Mouse (Mus musculus) ovary, postnatal 14 days (tissue): ENCODE results near the gene Trmt44.

Experiments used
- DNase-seq: peaks from one replicate; pipeline ENCODE4 v3.0.0; 2022; ENCODE audit warnings: low spot score

Gene Trmt44

GRCm38 (mm10) chr5:35541059-35541790 lies 33.6 kb downstream of the Trmt44 start:
- DNase-seq, result no peak

DNA sequence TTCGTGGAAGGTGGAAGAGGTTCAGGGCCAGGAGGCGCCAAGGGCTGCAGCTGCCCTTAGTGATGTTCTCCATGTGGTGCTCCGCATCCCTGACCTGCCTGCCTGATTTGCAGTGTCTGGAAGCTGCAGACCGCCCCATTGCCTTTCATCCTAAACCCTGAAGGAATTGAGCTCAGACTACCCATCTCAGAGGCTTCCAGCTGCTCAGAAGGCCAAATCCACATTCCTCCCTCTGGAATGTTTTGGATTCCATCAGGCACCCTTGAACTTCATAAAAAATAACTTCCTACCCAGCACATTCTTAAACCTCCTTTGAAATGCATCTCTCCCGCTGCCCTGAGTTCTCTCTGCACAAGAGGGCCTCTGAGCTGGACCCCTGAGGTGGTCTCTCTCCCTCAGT lies 34.3 kb downstream of the Trmt44 start:
- DNase-seq, result no peak

GRCm38 (mm10) chr5:35539576-35539975 lies 35.3 kb downstream of the Trmt44 start:
- DNase-seq, result no peak

GRCm38 (mm10) chr5:35538022-35538421 lies 36.8 kb downstream of the Trmt44 start:
- DNase-seq, result no peak

- no peak for DNase-seq
Observed at GRCm38 (mm10) chr5:35537474-35537873, 37.4 kb downstream of the Trmt44 start.

GRCm38 (mm10) chr5:35536271-35536670 lies 38.6 kb downstream of the Trmt44 start:
- no peak for DNase-seq

DNA sequence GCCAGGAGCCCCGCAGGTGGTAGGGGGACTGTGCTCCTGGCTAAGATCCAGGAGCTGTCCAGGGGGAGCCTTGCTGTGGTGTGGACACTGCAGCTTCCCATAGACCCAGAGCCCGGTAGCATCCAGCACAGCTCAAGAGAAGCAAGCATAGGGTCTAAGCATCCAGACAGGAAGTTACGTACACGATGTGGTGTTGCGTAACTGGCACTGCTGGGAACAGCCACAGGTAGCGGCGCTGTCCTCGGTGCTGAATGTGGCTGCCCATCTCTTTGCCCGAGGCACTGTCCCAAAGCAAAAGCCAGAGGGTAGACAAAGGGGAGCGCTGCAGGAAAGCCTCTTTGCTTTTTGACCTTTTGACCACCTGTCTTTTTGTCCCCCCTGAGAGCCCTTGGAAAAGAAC lies 43.3 kb downstream of the Trmt44 start:
- peak; percentile 42 for DNase-seq

DNA sequence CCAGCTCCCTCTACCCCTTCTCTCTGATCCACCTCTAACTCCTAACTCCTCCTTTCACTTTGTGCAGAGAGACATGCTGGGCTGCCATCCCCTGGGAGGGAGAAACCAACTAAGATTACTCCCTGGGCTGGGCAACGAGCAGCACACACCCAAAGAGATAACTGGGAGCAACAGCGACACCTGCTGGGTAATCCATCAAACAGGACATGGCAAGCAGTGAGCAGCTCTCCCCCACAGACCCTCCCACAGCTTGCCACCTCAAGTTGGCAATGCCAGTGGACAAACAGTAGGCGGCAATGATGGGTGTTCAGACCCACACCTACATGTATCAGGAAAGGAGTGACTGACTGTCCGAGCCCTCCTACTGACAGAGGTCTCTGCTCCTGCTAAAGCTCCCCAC lies 44.4 kb downstream of the Trmt44 start:
- DNase-seq, result no peak

- peak; percentile 37 for DNase-seq
Observed at GRCm38 (mm10) chr5:35525469-35526123, 49.3 kb downstream of the Trmt44 start, which contains the start of gene Cpz. Cpz (minus strand) TSS chr5:35525698.

DNA sequence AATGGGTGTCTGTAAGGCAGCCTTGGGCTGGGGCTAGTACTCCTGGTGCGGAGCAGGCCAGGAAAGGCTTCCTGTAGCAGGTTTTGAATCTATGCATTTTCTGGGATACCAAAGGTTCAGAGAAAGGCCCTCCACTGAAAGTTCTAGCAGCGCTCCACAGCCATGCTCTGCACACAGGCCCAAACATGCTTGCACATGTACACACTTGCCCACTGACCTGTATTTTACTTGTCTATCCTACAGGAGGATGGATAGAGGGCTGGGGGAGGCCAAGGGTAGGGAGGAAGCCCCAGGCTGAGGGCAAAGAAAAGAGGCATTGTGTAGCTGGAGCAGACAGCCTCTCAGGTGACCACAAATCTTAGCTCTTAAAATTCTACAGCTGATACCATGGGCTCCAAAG lies 50.5 kb downstream of the Trmt44 start:
- no peak for DNase-seq

DNA sequence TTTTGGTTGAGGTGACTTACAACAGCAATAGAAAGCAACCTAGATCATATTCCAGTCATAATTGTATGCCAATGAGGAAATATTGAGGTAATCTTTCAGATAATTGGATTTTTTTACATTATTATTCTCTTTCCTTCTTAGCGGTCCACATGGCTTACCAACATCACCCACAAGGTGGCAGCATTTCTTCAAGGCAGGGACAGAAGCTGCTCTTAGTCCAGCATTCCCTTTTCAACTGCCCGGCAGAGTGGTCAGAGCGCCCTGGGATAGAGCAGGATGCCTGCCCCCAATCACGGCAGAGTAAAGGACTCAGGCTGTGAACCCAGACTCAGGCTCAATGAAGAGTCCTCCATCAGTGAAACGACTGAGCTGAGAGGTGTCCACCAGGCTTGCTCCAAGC lies 51.1 kb downstream of the Trmt44 start:
- DNase-seq, result peak; percentile 75

DNA sequence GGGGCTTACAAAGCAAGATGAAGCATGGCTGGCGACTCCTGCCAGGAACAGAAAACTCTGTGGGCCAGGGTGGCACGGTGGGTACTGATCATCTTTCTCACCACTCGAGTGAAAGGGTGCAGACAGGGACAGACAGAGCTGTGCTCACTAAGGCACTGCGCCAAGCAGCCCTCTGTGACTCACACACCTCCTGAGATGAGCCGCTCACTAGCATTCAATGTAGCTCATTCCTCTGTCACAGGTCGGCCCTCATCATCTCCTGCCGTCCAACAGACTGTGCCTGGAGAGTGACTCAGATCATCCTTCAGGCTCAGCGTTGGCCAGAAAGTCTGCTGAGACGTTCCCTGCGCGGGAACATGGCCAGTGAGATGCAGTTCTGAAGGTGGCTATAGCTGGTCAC lies 58.1 kb downstream of the Trmt44 start:
- no peak for DNase-seq

GRCm38 (mm10) chr5:35510589-35510988 lies 64.3 kb downstream of the Trmt44 start:
- DNase-seq, result peak; percentile 72
